Mouse (Mus musculus): Measurements from ENCODE around the gene Rimbp2. TPM values are rescaled to one million over a fixed set of nuclear protein-coding genes. Genes with fewer than 3 reads are reported as not detected.

Gene Rimbp2
- polyA plus RNA-seq, 1 experiment from 2014 or later: 2.2 TPM

GRCm38 (mm10) chr5:128920112-128920511 lies 33.2 kb downstream of the Rimbp2 start:
- peaks cover 6% of the 10 kb centered on the region; the same call in 1 of the 2 replicates for H3K4me1 ChIP-seq
- H3K36me3 ChIP-seq: no peaks in the 10 kb centered on the region
- no peak overlapping the region for H3K9ac ChIP-seq
- WGBS: 34% methylated on average over 5 of the region's 5 CpGs
- H3K4me2 ChIP-seq (replicated peaks): no peak overlapping the region
- H3K9me3 ChIP-seq (replicated peaks): no peaks in the 10 kb centered on the region
- H3K4me3 ChIP-seq: no peak overlapping the region
- no peak overlapping the region for H3K27ac ChIP-seq
- no peaks in the 10 kb centered on the region for H3K27me3 ChIP-seq
- no peak for ATAC-seq (ENCODE audit: low FRiP score)

- H3K4me1 ChIP-seq: peaks cover 6% of the 10 kb centered on the region; the same call in 1 of the 2 replicates
- H3K36me3 ChIP-seq: no peaks in the 10 kb centered on the region
- ATAC-seq (ENCODE audit: low FRiP score): no peak
- WGBS: 16% methylated on average over 10 of the region's 10 CpGs
- no peaks in the 10 kb centered on the region for H3K27me3 ChIP-seq
- no peak overlapping the region for H3K4me3 ChIP-seq
- no peak overlapping the region for H3K9ac ChIP-seq
- no peaks in the 10 kb centered on the region for H3K9me3 ChIP-seq (replicated peaks)
- H3K27ac ChIP-seq: no peak overlapping the region
- no peak overlapping the region for H3K4me2 ChIP-seq (replicated peaks)
Observed at GRCm38 (mm10) chr5:128917116-128917959, 35.9 kb downstream of the Rimbp2 start.

DNA sequence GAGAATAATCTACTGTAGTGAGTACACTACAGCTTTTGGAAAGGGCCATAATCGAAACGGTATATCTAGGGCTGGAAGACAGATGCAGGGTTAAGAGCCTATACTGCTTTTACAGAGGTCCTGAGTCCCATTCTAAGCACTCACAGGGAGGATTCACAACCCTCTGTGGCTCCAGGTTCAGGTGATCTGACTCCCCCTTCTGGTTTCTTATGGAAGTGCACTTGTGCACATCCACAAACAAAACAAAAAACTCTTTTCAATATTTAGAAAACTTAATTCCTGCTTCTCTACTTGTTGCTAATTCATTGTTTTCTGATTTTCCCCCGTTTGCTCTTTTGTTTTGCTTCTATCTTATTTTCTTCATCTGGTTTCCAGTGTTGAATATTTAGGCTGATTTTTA lies 39.5 kb downstream of the Rimbp2 start:
- Histone ChIP-seq H3K36me3 (no peaks in the 10 kb centered on the region), H3K27ac (no peak overlapping the region), H3K9me3 (replicated peaks) (no peaks in the 10 kb centered on the region), H3K27me3 (no peaks in the 10 kb centered on the region), H3K9ac (no peak overlapping the region), H3K4me2 (replicated peaks) (no peak overlapping the region), H3K4me1 (peaks cover 4% of the 10 kb centered on the region; the same call in 1 of the 2 replicates), H3K4me3 (no peak overlapping the region)
- 79% methylated on average over 3 of the region's 3 CpGs for WGBS
- no peak for ATAC-seq (ENCODE audit: low FRiP score)

DNA sequence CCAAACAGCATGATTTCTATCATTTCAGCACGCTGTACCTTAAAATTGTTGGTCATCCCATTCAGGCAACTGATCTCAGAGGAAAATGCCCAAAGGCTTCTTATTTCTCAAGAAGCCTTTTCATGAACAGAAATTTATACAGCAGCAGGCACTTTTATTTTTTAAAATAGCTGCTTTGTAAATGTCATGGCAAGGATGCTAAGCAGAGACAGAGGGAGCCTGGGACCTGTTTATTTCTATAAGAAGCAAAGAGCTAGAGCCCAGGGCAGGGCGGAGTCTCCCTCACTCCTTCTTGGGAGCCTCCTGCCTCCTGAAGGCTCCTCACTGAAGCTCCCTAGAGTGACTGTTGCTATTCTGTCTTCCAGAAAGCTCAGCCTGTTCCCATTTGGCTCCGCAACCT lies 40.9 kb downstream of the Rimbp2 start:
- Histone ChIP-seq H3K27ac (no peak overlapping the region), H3K36me3 (no peaks in the 10 kb centered on the region), H3K27me3 (no peaks in the 10 kb centered on the region), H3K4me1 (peaks cover 5% of the 10 kb centered on the region; the same call in 1 of the 2 replicates), H3K4me2 (replicated peaks) (no peak overlapping the region), H3K4me3 (no peak overlapping the region), H3K9me3 (replicated peaks) (no peaks in the 10 kb centered on the region), H3K9ac (no peak overlapping the region)
- ATAC-seq (ENCODE audit: low FRiP score): no peak
- 92% methylated on average over 3 of the region's 3 CpGs for WGBS

DNA sequence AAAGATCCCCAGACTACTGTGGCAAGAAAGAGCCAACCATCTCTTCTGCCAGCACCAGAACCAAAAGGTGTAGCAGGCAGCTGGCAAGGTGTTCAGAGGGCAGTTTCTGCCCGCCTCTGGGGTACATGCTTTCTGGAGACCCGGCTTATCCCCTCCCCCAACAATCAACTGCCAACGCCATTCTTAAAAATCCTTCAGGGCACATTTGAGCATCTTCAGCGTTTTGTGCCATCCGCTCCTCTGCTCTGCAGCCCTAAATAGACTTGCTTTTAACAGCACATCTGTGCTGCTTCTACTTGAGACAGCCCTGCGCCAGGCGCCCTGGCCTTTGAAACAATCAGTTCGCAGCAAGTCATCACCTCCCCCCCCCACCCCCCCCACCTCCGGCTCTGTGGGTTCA lies 41.7 kb downstream of the Rimbp2 start:
- Histone ChIP-seq H3K9ac (no peak overlapping the region), H3K4me3 (no peak overlapping the region), H3K27me3 (no peaks in the 10 kb centered on the region), H3K4me1 (0 out of 2 replicates have a peak, but pooled peaks cover 5% of the 10 kb centered on the region), H3K9me3 (replicated peaks) (no peaks in the 10 kb centered on the region), H3K27ac (no peak overlapping the region), H3K4me2 (replicated peaks) (no peak overlapping the region), H3K36me3 (no peaks in the 10 kb centered on the region)
- ATAC-seq (ENCODE audit: low FRiP score): no peak
- 79% methylated on average over 9 of the region's 9 CpGs for WGBS

- no peak overlapping the region for H3K4me3 ChIP-seq
- H3K27me3 ChIP-seq: no peaks in the 10 kb centered on the region
- H3K9ac ChIP-seq: no peak overlapping the region
- ATAC-seq (ENCODE audit: low FRiP score): peak; percentile 52
- H3K36me3 ChIP-seq: no peaks in the 10 kb centered on the region
- H3K4me2 ChIP-seq (replicated peaks): no peak overlapping the region
- H3K27ac ChIP-seq: peak overlapping the region; percentile 48; the same call in 1 of the 2 replicates
- H3K9me3 ChIP-seq (replicated peaks): no peaks in the 10 kb centered on the region
- H3K4me1 ChIP-seq: peaks cover 29% of the 10 kb centered on the region
- 13% methylated on average over 5 of the region's 5 CpGs for WGBS
Observed at GRCm38 (mm10) chr5:128904113-128904512, 49.2 kb downstream of the Rimbp2 start.

GRCm38 (mm10) chr5:128903120-128903519 lies 50.2 kb downstream of the Rimbp2 start:
- H3K9me3 ChIP-seq (replicated peaks): no peaks in the 10 kb centered on the region
- no peak overlapping the region for H3K4me2 ChIP-seq (replicated peaks)
- no peaks in the 10 kb centered on the region for H3K27me3 ChIP-seq
- H3K4me1 ChIP-seq: peaks cover 27% of the 10 kb centered on the region
- WGBS: 54% methylated on average over 12 of the region's 12 CpGs
- peak overlapping the region; percentile 9 for H3K27ac ChIP-seq
- no peak for ATAC-seq (ENCODE audit: low FRiP score)
- no peak overlapping the region for H3K9ac ChIP-seq
- H3K36me3 ChIP-seq: no peaks in the 10 kb centered on the region
- no peak overlapping the region for H3K4me3 ChIP-seq

DNA sequence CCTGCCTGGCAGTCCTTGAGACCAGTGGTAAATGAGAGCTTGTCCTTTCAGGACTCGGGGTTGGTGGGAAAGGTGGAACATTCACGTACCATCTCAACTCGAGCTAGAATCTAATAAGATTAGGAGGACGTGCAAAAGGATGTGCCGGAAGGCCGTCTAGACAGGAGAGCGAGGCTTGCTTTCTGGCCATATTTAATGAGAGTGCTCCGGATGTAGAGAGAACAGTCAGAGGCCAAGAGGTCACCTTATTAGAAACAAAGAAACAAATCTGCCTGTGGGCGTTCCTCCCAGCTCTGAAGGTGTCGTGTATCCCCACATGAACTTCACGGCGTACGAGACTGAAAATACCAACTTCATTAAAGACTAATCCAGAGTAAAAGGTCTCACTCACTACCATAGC lies 53.3 kb downstream of the Rimbp2 start:
- H3K27ac ChIP-seq: no peak overlapping the region

DNA sequence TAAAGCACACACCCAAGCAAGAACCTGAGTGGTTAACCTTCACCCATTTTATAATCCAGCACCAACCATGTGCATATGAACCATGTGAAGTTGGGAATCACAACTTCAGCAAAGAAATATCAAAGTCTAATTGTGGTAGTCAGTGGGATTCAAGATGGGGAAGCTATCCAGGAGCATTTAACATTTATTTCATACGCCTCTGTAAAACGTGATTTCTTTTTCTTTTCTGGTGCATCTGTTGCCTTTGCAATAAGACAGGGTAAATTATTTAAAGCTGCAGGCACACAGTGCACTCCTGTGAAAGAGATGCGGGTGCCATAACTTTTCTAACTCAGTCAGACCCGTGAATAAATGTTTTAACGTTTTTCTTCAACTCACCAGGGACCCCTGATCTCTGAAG lies 58.4 kb downstream of the Rimbp2 start:
- ATAC-seq (ENCODE audit: low FRiP score): no peak
- Histone ChIP-seq H3K4me1 (no peaks in the 10 kb centered on the region), H3K27me3 (no peaks in the 10 kb centered on the region), H3K4me2 (replicated peaks) (no peak overlapping the region), H3K27ac (no peak overlapping the region), H3K9ac (no peak overlapping the region), H3K9me3 (replicated peaks) (no peaks in the 10 kb centered on the region), H3K36me3 (no peaks in the 10 kb centered on the region), H3K4me3 (no peak overlapping the region)
- WGBS: 86% methylated on average over 5 of the region's 5 CpGs

More for the DNA sequence above, 53.3 kb downstream of the Rimbp2 start:
- no peak overlapping the region for H3K4me3 ChIP-seq
- no peaks in the 10 kb centered on the region for H3K9me3 ChIP-seq (replicated peaks)
- H3K27me3 ChIP-seq: no peaks in the 10 kb centered on the region
- H3K36me3 ChIP-seq: no peaks in the 10 kb centered on the region
- H3K4me2 ChIP-seq (replicated peaks): no peak overlapping the region
- H3K9ac ChIP-seq: no peak overlapping the region
- 60% methylated on average over 13 of the region's 13 CpGs for WGBS
- ATAC-seq (ENCODE audit: low FRiP score): no peak
- peaks cover 22% of the 10 kb centered on the region for H3K4me1 ChIP-seq

GRCm38 (mm10) chr5:128887546-128887945 lies 65.7 kb downstream of the Rimbp2 start:
- WGBS: 76% methylated on average over 3 of the region's 3 CpGs
- Histone ChIP-seq H3K4me3 (no peak overlapping the region), H3K27ac (no peak overlapping the region)

GRCm38 (mm10) chr5:128884320-128884719 lies 69.0 kb downstream of the Rimbp2 start:
- no peak for ATAC-seq (ENCODE audit: low FRiP score)
- no peaks in the 10 kb centered on the region for H3K27me3 ChIP-seq
- 89% methylated on average over 5 of the region's 5 CpGs for WGBS
- no peaks in the 10 kb centered on the region; the same call in 1 of the 2 replicates for H3K4me1 ChIP-seq
- no peak overlapping the region for H3K4me3 ChIP-seq
- no peak overlapping the region for H3K27ac ChIP-seq
- no peaks in the 10 kb centered on the region for H3K9me3 ChIP-seq (replicated peaks)
- H3K4me2 ChIP-seq (replicated peaks): no peak overlapping the region
- H3K9ac ChIP-seq: no peak overlapping the region
- no peaks in the 10 kb centered on the region for H3K36me3 ChIP-seq

More at GRCm38 (mm10) chr5:128887546-128887945, 65.7 kb downstream of the Rimbp2 start:
- no peak overlapping the region for H3K9ac ChIP-seq
- ATAC-seq (ENCODE audit: low FRiP score): no peak
- H3K4me2 ChIP-seq (replicated peaks): no peak overlapping the region
- no peaks in the 10 kb centered on the region for H3K36me3 ChIP-seq
- no peaks in the 10 kb centered on the region for H3K9me3 ChIP-seq (replicated peaks)
- H3K27me3 ChIP-seq: no peaks in the 10 kb centered on the region
- H3K4me1 ChIP-seq: no peaks in the 10 kb centered on the region; the same call in 1 of the 2 replicates

DNA sequence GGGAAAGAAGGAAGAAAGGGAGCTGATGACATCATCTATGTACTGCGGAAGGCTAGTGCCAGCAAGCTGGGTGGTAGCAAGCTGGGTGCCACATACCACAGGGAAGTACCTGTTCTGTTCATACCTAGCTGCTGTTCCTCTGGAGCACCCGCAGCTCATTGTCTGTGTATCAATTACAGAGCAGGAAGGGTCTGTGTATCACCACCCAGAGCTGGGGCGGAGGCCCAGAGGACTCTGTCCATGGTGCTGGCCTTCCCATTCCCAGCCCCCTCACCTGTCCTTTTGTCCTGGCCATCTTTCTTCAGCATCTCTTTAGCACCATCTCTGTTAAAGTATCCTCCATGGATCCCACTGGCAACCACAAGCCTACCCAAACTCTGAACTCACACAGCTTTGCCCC lies 74.2 kb downstream of the Rimbp2 start:
- ATAC-seq (ENCODE audit: low FRiP score): no peak
- WGBS: 44% methylated on average over 3 of the region's 3 CpGs

More for the DNA sequence above, 74.2 kb downstream of the Rimbp2 start:
- no peak overlapping the region for H3K4me2 ChIP-seq (replicated peaks)
- no peaks in the 10 kb centered on the region for H3K36me3 ChIP-seq
- no peak overlapping the region for H3K9ac ChIP-seq
- no peak overlapping the region for H3K27ac ChIP-seq
- peaks cover 6% of the 10 kb centered on the region; the same call in 1 of the 2 replicates for H3K4me1 ChIP-seq
- H3K27me3 ChIP-seq: 0 out of 2 replicates have a peak, but pooled peaks cover 3% of the 10 kb centered on the region
- no peak overlapping the region for H3K4me3 ChIP-seq
- no peaks in the 10 kb centered on the region for H3K9me3 ChIP-seq (replicated peaks)

Data from hindbrain, embryonic 12.5 days (tissue).